Mouse (Mus musculus) brain, embryonic 14.5 days (tissue): Measurements from ENCODE around the gene Sox15. TPM values are rescaled to one million over a fixed set of nuclear protein-coding genes. Genes with fewer than 3 reads are reported as not detected.
A peak's percentile ranks its signal among the peaks of the same experiment; 100 is the strongest.
"Not testable (repeated sequence)": the region's sequence is repeated elsewhere in the genome, so short reads cannot be mapped to it uniquely, and the experiment has no call there.

ENCODE experiments used
- DNase-seq: peaks from one replicate; pipeline ENCODE4 v3.0.0-alpha.2; 2011; ENCODE audit warnings: low read depth
- CTCF ChIP-seq: fragments of 200-500 bp; IDR thresholded peaks from 2 replicates; pipeline ENCODE4 v1.5.1; 2012; ENCODE audit warnings: inconsistent platforms, mild to moderate bottlenecking, moderate library complexity, borderline replicate concordance; ENCODE audit not compliant: insufficient read depth, insufficient read length; ENCODE audit errors: extremely low read depth
- POLR2A ChIP-seq: fragments of 200-500 bp; IDR thresholded peaks from 2 replicates; pipeline ENCODE4 v1.6.1; 2012; ENCODE audit warnings: mild to moderate bottlenecking, inconsistent platforms, borderline replicate concordance; ENCODE audit not compliant: poor library complexity, insufficient read depth, insufficient read length, severe bottlenecking; ENCODE audit errors: extremely low read depth
- polyA plus RNA-seq: library from polyadenylated mRNA; depleted of rRNA; stranded (reverse); fragments of >200 nt; gene quantifications from 2 replicates; pipeline ENCODE4 v1.2.3, GENCODE M21; 2012

Gene Sox15
- polyA plus RNA-seq, 1 experiment: not detected

DNA sequence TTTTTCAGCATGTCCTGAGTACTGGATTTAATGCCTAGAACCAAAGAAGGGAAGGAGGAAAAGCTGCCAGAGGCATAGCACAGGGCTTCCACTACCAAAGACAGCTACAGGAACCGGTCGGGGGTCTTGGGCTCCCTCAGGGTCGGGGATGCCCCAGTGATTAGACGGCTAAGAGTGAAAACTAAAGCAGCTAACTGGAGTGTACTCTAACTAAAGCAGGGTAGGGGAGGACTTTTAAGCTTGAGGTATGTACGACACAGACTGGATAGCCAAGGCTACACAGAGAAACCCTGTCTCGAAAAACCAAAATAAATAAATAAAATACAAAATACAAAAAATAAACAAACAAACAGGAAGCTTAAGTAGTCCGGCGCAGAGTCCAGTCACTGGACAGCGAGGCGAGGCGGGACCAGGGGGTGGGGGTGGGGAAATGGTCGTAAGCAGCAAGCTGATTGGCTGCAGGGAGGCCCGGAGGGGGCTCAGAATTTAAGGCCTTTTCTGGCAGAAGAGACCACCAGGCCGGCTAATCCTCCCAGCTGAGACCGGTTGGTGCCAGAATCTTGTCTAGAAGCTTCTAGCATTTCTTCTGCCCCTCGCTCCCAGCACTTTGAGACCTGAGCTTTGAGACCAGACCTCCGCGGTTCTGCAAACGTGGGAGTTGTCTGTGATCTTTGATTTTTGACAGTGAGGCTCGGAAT is 33.4 kb upstream of the Sox15 start, which contains the start of gene Sat2:
Gene Sat2 (plus strand): TSS at position 454 of the 698 bp plus-strand sequence.
- TF ChIP-seq POLR2A (peak; percentile 26; the same call in 1 of the 2 replicates), CTCF (no peak)
- peak; percentile 95 for DNase-seq

GRCm38 (mm10) chr11:69622406-69622805 is 32.7 kb upstream of the Sox15 start:
- peak; percentile 19 for DNase-seq
- no peak for TF ChIP-seq CTCF
- no peak for TF ChIP-seq POLR2A

- TF ChIP-seq POLR2A: no peak
- TF ChIP-seq CTCF: no peak
- no peak for DNase-seq
These were observed 32.1 kb upstream of the Sox15 start for GRCm38 (mm10) chr11:69623006-69623405.

DNA sequence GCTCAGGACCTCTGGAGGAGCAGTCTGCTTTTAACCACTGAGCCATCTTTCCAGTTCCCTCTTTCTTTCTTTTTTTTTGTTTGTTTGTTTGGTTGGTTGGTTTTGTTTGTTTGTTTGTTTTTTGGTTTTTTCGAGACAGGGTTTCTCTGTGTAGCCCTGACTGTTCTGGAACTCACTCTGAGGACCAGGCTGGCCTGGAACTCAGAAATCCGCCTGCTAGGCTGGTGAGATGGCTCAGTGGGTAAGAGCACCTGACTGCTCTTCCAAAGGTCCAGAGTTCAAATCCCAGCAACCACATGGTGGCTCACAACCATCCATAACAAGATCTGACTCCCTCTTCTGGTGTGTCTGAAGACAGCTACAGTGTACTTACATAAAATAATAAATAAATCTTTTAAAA is 30.8 kb upstream of the Sox15 start:
- not testable (repeated sequence) for DNase-seq

GRCm38 (mm10) chr11:69628286-69628685 is 26.8 kb upstream of the Sox15 start:
- DNase-seq: peak; percentile 81
- TF ChIP-seq POLR2A (no peak), CTCF (peak; percentile 91)

GRCm38 (mm10) chr11:69629802-69630201 is 25.3 kb upstream of the Sox15 start:
- TF ChIP-seq CTCF: peak; percentile 14; the same call in 1 of the 2 replicates
- no peak for TF ChIP-seq POLR2A
- peak; percentile 31 for DNase-seq

GRCm38 (mm10) chr11:69632284-69633089 is 22.6 kb upstream of the Sox15 start, which contains the start of gene Fxr2:
Gene Fxr2 (plus strand): TSS chr11:69632990.
- DNase-seq: peak; percentile 100
- TF ChIP-seq POLR2A (peak; percentile 94), CTCF (peak; percentile 81)

DNA sequence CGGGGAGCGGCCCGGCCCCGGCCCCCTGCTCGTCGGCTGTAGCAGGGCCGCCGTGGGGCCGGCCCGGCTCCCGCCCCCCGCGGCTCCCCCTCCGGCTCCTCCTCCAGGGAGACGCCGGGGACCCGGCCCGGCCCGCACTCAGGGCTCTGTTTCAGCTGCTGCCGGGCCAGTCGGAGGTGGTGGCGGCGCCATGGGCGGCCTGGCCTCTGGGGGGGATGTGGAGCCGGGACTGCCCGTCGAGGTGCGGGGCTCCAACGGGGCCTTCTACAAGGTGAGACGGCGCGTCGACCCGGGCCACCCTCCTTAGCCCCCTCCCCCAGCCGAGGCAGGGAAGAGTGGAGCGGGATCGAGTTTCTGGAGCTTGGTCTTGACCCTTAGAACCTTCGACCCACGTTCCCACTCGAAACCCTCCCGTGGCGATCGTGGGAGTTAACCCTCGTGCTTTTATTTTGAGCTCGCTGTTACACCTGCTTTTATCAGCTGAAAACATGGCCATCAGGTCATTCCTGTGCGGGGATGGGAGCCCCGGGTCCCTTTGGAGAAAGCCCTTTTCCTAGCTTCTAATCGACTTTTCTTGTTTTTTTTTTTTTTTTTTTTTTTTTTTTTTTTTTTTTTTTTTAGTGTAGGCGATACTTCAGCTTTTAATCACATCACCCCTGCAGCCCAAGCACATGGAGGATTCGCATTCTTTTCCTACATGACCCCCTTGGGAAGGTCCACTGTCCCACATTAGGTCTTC is 21.8 kb upstream of the Sox15 start:
- no peak for DNase-seq
- TF ChIP-seq POLR2A (no peak), CTCF (no peak)

DNA sequence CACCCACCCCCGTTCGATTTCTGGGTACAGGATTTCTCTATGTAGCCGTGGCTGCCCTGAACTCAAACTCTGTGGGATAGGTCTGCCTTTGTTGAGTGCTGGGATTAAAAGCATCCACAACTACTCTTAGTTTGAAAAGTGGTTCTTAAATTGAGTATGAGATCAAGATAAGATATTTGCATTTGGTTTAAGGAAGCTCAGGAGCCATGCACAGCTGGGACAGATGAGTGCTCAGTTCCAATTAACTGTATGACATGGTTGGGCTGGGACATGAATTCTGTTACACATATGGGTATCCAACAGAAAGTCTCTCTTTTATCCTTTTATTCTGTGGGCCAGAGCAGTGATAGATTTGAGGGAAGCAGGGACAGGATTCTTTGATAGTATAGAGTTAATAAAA is 19.6 kb upstream of the Sox15 start:
- no peak for DNase-seq
- TF ChIP-seq CTCF (no peak), POLR2A (no peak)

DNA sequence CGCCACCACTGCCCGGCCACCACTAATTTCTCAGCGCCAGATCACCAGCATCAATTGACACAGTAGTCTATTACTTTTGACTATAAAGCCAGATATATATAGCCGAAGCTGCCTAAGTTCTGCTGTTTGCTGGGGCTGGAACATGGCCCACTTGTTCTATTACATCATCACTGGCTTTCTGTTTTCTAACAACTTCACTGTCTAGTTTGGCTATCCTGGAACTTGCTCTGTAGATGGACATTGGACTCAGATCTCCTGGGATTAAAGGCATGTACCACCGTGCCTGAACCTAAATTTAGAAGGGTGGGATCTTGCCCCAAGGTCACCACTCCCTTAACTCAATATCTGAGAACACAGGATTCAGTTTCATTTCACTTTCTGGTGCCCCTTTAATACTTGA is 9.3 kb upstream of the Sox15 start:
- no peak for DNase-seq
- TF ChIP-seq CTCF (no peak), POLR2A (no peak)

- peak; percentile 18 for DNase-seq
These were observed 1.7 kb upstream of the Sox15 start for GRCm38 (mm10) chr11:69653399-69653798.

More at GRCm38 (mm10) chr11:69653399-69653798, 1.7 kb upstream of the Sox15 start:
- TF ChIP-seq POLR2A (no peak), CTCF (no peak)
